Mouse (Mus musculus) NIH3T3 (cell line): ENCODE results near the gene Rnf41.
A peak's percentile ranks its signal among the peaks of the same experiment; 100 is the strongest.

Source experiments
- DNase-seq: peaks from one replicate; pipeline ENCODE4 v3.0.0-alpha.2; 2012; ENCODE audit warnings: low read depth

Gene Rnf41

DNA sequence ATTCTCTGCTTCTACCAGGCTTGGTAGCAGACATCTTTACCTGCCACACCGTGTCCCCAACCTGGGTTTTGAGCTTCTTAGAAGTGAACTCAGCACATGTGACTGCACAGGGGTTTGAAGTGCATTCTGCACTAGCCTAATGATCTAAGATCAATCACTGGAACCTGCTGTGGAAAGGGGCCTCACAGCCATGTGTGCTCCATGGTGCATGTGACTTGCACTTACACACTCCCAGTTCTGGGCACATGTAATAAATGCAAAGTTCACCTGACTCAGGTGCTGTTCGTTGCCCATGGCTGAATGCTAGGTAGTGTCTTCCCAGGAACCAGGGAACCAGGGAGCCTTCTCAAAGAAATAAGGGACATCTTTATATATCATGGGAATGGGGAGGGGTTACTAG lies 22.0 kb downstream of the Rnf41 start:
- DNase-seq = no peak

DNA sequence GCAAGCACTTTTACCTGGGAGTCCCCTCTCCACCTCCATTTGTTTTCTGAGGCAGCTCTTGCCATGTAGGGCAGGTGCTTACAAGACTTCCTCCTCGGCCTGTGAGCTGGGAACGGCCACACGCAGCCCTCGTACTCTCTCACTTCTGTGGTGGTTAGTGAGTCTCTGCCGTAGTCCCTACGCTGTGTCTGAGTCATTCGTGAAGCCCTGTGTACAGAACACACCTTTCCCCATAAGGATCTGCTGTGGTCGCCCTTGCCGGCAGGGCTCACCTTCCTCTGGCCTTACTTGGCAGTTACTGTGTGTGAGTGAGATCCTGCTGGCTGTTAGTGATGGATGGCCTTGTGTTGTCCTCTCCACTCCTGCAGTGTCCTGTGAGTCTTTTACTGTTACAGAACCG lies 23.2 kb downstream of the Rnf41 start:
- DNase-seq = no peak

DNA sequence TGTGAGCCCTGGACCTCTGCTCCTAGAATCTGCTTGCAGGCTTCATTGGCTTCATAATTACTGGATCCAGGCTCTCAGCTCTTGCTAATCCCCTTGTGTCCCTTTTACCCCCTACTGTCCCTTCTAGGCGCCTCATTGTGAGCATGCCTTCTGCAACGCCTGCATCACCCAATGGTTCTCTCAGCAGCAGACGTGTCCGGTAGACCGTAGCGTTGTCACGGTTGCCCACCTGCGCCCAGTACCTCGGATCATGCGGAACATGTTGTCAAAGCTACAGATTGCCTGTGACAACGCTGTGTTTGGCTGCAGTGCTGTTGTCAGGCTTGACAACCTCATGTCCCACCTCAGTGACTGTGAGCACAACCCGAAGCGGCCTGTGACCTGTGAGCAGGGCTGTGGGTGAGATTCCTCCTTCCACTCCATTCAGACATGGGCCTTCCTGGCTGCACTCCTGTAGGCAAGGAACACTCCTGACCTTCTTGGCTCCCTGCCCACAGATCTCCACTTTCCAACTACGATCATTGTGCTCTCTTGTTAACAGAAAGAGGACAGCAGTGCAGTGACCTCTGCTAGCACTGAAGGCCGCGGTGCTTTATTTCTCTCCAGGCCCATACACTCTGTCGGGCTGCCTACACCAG lies 23.8 kb downstream of the Rnf41 start:
- DNase-seq = peak; percentile 28

DNA sequence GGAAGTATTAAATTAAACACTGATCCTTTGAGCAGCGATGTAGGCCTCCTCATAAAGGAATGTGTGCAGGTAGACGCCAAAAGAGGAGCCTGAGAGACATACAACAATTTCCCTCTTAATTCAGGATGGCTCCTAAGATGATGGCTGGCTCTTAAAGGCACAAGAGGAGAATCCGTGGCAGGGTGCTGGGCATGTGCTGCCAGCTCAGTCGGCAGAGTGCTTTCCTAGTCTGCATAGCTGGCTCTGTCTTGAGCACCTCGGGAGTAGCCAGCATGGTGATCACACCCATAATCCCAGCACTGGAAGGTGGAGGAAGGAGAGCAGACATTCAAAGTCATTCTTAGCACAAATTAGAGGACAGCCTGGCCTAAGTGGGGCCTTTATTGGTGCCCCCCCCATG lies 24.4 kb downstream of the Rnf41 start:
- no peak for DNase-seq

DNA sequence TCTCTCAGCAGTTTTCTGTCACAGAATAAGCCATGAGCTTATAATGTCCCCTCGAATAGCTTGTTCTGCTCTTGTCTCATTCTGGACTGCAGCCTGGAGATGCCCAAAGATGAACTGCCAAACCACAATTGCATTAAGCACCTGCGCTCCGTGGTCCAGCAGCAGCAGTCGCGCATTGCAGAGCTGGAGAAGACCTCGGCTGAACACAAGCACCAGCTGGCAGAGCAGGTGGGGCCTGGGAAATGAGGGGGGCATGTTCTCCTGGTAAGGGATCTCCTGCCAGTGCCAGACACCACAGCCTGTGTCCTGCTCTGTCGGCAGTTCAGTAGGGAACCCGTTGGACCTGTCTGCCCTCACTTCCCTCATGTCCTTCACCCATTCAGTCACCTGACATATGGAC lies 24.9 kb downstream of the Rnf41 start:
- DNase-seq = no peak

DNA sequence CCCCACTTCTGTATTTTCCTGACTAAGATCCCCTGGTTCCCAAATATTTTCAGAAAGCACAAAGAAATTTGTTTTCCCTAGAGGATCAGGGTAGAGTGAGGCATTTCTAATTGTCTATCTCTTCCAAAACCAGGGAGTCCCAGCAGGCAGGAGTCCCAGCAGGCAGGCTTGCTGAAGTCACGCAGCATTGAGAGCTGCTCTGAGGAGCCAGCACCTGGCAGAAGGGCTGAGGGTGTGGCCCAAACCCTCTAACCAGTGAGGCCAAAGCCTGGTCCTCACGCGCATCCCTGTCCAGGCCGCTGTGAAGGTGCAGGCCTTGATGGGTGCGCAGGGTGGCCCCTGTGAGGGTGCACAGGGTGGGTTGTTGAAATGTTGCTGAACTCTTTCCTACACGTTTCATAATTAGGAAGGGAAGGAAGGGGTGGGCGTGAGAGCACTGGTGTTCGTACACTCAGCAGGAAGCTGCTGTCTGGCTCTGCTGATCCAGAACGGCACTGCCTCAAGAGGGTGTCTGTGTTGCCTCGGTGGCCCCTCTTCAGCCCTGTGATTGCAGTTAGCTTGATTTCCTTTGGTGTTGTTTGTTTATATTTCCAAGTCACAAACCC lies 27.3 kb downstream of the Rnf41 start:
- no peak for DNase-seq

DNA sequence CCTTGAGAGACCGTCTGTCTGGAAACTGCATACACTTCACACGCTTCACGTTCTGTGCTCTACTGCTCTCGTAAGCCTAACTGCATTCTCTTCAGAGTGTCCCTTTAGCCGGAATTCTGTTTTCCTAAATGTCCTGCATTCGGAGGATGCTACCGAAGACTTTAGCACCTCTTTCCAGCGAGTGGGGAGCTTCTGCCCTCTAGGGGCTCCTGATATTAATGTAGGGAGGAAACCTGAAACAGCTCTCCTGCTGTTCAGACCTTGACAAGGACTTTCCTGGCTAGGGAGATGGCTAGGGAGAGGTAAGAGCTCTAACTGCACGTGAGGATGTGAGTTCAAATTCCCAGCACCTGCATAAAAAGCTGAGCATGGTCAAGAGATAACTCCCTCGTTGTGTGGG lies 28.9 kb downstream of the Rnf41 start:
- DNase-seq = peak; percentile 56

DNA sequence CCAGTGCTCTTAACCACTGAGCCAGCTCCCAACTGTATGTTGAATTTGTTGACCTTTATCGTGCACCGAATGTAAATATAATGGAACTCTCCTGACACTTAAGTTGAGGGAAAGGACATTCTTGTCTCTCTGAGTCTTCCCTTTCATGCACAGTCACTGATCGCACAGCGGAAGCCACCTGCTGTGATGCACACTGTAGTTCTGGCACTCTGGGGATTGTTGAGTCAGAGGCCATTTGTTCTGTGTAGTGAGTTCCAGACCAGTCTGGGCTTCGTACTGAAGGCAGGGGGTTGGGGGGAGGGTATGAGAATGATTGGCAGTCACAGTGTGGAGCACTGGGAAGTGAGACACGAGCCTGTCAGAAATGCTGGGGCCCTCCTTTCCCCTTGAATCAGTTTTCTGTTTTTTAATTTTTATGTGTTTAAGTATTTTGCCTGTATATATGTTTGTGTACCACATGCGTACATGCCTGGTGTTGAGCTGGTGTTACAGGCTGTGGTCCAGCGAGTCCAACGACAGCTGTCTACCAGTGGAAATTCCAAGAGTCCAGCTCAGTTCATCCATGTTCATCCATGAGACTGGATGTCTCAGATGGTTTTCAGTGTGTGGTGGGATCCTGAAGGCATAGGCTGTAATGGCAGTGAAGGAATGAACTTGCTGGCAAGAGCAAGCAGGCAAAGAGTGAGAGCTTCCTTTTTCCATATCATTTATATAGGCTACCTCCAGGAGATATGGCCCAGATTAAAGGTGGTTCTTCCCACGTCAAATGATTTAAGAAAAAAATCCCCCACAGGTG lies 30.1 kb downstream of the Rnf41 start:
- no peak for DNase-seq

DNA sequence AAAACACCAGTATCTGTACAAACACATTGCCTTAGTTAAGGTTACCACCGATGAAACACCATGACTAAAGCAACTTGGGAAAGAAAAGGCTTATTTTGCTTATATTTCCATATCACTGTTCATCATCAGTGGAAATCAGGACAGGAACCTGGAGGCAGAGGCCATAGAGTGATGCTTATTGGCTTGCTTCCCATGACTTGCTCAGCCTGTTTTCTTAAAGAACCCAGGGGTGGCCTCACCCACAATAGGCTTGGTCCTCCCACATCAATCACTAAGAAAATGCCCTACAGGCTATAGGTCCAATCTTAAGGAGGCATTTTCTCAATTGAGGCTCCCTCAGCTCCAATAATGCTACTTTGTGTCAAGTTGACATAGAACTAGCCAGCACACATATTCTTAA lies 31.3 kb downstream of the Rnf41 start:
- DNase-seq = peak; percentile 25

DNA sequence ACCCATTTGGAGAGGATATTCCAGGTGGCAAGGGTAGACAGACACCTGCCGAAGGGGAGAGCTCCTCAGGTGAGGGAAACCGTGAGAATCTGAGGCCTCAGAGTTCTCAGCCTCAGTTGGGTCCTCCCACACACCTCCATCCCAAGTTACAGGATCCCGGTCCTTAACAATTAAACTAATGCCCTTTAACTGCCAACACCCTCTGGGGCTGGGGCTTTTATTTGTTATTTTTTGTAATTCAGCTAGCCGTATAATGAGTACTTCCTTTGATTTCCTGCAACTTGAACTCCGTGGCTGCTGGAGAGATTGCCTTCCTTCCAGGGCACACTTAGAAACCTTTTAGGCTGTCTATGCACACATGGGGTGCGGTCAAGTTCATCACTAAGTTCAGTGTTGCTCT lies 32.9 kb downstream of the Rnf41 start:
- DNase-seq = no peak

DNA sequence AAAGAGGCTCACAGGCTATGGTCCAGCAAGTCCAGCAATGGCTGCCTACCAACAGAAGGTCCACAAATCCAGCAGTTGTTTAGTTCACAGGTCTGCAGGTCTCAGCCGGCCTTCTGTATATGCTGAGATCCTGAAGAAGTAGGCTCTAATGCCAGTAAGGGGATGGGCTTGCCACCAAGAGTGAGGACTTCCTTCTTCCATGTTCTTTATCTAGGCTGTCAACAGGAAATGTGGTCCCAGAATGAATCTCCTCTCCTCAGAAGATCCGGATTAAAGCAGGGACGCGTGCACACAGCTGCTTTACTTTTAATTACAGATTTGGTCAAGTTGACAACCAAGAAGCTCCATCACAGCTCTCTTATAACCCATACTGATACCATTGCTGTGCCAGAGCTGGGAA lies 34.0 kb downstream of the Rnf41 start:
- no peak for DNase-seq

DNA sequence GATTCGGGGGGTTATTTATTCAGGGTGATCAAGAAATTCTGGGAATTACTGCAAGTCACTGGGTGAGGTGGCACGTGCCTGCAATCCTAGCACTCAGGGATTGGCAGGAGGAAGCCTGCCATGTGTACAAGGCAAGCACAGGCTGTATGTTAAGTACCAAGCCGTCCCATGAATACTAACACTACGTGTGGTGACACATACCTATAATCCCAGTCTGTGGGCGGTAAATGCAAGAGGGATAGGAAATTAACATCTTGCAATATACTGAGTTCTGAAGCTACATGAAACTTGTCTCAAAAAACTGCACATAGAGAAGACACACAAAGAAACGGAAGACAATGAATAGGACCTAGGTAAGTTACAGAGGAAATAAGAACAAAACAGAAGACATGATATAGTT lies 39.6 kb downstream of the Rnf41 start:
- no peak for DNase-seq

DNA sequence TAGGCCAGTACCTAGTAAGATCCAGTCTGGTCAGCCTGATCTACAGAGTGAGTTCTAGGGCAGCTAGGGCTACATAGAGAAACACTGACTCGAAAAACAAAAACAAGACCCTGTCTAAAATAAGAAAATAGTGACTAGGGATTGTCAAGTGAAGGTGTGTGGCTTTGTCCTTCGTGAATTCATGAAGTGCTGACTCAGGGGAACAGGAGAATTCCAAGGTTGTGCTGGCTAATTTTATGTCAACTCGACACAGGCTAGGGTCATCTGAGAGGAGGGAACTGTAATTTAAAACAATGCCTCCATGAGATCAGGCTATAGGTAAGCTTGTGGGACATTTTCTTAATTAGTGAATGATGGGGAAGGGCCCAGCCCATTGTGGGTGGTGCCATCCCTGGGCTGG lies 43.0 kb downstream of the Rnf41 start:
- no peak for DNase-seq

DNA sequence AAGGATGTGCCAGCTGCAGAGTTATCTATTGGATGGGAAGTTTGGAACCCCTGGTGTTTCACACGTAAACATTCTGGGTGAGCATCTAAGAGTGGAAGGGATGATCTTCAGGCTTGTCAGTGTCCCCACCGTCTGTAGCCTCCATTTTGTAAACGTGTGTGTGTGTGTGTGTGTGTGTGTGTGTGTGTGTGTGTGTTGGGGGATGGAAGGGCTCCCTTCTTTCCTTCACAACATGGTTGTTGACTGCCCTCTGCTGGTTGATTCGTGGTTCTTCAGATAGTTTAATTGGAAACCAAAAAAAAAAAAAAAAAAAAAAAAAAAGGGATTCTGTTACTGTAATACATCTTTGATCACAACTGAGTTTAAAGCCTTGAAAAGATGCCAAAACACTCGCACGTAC lies 43.8 kb downstream of the Rnf41 start:
- peak; percentile 93 for DNase-seq

DNA sequence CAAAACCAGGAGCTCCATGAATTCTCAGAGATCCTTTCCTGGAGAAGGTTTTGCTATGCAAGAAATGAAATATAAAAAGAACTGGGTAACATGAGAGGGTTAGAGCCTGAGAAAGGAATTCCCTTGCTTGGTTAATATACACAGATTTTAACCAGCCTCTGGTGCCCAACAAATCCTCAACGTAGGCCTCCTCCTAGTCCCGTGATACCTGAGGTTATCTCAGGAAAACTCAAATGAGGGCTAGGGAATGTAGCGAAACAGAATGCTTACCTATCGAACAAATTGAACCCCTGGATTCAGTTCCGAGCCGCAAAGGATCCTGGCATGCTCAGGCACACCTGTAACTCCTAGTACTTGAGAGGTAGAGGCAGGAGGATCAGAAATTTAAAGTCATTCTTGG lies 46.2 kb downstream of the Rnf41 start:
- DNase-seq = no peak

DNA sequence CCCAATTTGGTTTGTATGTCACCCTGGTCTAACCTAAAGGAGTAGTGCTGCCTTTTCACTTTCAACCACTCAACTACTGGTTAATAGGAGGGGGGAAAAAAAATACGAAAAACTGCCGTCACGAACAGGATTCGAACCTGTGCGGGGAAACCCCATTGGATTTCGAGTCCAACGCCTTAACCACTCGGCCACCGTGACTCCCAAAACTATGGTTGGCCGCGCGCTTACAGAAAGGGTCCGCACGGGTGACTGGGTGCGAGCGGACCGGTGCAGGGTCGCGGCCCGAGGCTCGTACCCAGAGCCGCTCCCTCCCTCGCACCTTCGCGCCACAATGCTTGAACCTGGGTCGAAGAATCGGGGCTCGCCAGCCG lies 46.9 kb downstream of the Rnf41 start:
- DNase-seq = peak; percentile 94

DNA sequence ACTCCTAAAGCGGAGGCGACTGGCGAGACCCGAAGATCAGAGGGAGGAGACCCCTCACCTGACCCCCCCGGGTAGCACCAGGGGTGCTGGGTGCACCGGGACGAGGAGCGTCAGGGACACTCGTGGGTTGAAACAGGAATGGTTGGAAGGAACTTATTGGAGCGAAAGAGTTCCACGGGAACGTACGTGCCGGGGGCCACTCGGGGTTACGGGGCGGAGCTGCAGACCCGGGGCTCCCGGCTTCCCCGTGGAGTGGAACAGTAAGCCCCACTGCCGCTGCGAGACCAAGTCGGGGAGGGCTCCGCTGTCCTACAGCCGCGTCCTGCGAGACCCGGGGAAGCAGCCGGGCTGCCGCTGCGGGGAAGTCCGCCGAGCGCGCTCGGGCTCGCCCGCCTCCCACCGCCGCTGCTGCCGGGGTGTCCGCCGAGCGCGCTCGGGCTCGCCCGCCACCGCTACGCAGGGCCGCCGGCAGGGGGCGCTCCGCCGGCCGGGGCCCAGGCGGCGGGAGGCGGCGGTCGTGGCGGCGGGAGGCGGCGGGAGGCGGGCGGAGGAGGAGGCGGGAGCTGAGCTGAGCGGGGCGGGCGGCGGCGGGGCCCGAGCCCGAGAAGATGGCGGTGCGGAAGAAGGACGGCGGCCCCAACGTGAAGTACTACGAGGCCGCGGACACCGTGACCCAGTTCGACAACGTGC lies 47.4 kb downstream of the Rnf41 start, which contains the start of gene Smarcc2:
Gene Smarcc2 (plus strand): TSS at position 530 of the 690 bp plus-strand sequence.
- DNase-seq = peak; percentile 93

DNA sequence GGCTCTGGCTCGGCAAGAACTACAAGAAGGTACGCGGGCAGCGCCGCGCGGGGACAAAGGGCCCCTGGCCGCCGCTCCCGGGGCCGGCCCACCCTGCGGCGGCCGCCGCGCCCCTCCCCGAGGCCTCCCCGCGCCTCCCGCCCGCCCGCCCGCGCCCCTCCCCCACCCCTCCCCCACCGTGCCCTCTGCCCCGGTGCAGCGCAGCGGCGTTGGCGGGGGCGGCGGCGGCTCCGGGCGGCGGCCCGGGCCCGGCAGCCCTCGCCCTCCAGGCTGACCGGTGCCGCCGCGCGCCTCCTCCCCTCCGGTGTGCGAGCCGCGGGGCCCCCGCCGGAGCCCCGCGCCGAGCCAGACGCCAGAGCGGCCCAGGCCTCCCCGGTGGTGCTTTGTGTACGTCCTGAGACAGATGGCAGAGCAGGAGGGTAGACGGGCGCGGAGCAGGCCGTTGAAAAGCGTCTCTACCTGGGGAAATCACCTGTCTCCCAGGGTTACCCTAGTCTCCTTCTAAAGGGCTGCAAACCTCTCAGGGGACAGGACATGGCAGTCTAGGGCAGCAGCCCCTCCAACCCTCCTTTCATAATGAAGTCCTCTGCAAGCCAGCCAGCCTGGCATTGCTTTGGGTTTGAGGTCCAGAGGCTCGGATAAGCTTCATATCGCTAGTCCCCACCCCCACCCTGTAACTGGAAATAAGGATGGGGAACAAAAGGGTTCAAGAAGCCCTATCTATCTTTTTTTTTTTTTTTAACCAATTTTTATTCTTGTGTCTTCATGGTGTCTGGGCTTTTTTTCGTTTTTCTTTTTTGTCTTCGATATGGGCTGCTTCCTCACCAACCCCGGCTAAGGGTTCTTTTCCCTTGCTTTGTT lies 48.2 kb downstream of the Rnf41 start:
- peak; percentile 56 for DNase-seq

DNA sequence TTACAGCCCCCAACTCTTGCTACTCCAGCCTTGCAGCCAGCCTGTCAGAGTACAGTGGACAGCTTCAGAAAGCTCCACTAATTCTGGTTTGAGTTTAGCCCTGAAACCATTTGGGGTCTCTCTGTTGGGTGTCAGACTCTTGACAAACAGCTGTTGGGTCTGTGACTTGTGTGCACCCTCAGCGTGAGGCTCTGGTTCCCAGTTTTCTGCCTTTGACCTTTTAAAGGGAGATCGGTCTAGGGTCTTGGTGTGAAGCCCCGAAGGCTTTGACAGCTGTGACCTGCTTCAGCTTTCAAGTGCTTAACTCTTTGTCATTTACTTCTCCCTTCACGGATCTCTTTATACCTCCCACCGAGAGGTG lies 48.8 kb downstream of the Rnf41 start:
- DNase-seq = no peak

DNA sequence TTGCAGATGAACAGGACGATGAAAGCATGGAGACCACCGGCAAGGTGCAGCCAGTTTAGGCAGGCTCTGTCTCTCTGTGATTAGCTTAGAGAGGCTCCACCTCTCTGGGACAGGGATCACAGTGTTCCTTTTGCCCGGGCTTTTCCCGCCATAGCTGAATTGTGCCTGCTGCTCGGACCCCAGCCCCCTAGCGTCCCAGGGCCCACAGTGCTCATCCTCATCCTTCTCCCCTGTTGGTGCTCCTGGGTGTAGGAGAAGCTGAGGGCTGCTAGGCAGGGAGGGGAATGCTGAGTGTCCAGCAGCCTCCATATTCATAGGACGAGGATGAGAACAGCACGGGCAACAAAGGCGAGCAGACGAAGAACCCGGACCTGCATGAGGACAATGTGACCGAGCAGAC lies 62.9 kb downstream of the Rnf41 start:
- DNase-seq = no peak

DNA sequence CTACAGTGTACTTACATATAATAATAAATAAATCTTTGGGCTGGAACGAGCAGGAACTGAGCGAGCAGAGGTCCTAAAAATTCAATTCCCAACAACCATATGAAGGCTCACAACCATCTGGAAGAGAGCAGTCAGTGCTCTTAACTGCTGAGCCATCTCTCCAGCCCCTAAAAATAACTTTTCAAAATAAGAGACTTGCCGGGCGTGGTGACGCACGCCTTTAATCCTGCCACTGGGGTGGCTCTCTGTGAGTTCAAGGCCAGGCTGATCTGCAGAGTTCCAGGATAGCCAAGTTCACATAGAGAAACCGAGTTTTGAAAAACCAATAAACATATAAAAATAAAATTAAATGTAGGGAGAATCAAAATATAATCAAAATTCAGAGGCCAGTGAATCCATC lies 74.9 kb downstream of the Rnf41 start:
- no peak for DNase-seq
